Mouse (Mus musculus): ENCODE results near the gene Hsf4. TPM values are rescaled to one million over a fixed set of nuclear protein-coding genes. Genes with fewer than 3 reads are reported as not detected.
A peak's percentile ranks its signal among the peaks of the same experiment; 100 is the strongest.

Hsf4 gene
- polyA plus RNA-seq, 1 experiment from 2014 or later, result 0.36 TPM

- 0 out of 2 replicates have a peak, but pooled peaks cover 3% of the 10 kb centered on the region for H3K27me3 ChIP-seq
- peak overlapping the region; percentile 96 for H3K4me3 ChIP-seq
- peaks cover 45% of the 10 kb centered on the region for H3K36me3 ChIP-seq
- no peaks in the 10 kb centered on the region for H3K9me3 ChIP-seq
- H3K4me2 ChIP-seq (replicated peaks), result peak overlapping the region; percentile 98
- peak overlapping the region; percentile 93 for H3K9ac ChIP-seq
- H3K4me1 ChIP-seq, result peaks cover 11% of the 10 kb centered on the region
- ATAC-seq (ENCODE audit: insufficient number of reproducible peaks, insufficient read depth, low FRiP score, low TSS enrichment), result no peak
- no peak overlapping the region for H3K27ac ChIP-seq
- 55% methylated on average over 18 of the region's 18 CpGs for WGBS
Observed at GRCm38 (mm10) chr8:105298351-105299252, 29.0 kb downstream of the Hsf4 start.

GRCm38 (mm10) chr8:105299962-105300361, 30.4 kb downstream of the Hsf4 start:
- Histone ChIP-seq H3K27me3 (no peaks in the 10 kb centered on the region), H3K9me3 (no peaks in the 10 kb centered on the region), H3K36me3 (peaks cover 54% of the 10 kb centered on the region), H3K9ac (no peak overlapping the region), H3K4me3 (no peak overlapping the region), H3K27ac (no peak overlapping the region), H3K4me1 (peaks cover 19% of the 10 kb centered on the region), H3K4me2 (replicated peaks) (no peak overlapping the region)
- 92% methylated on average over 8 of the region's 8 CpGs for WGBS
- no peak for ATAC-seq (ENCODE audit: insufficient number of reproducible peaks, insufficient read depth, low FRiP score, low TSS enrichment)

GRCm38 (mm10) chr8:105303396-105303795, 33.8 kb downstream of the Hsf4 start:
- 87% methylated on average over 8 of the region's 8 CpGs for WGBS
- Histone ChIP-seq H3K9me3 (no peaks in the 10 kb centered on the region), H3K9ac (no peak overlapping the region), H3K4me3 (no peak overlapping the region), H3K4me1 (peaks cover 32% of the 10 kb centered on the region), H3K27me3 (no peaks in the 10 kb centered on the region), H3K36me3 (peaks cover 72% of the 10 kb centered on the region), H3K4me2 (replicated peaks) (no peak overlapping the region), H3K27ac (no peak overlapping the region)
- ATAC-seq (ENCODE audit: insufficient number of reproducible peaks, insufficient read depth, low FRiP score, low TSS enrichment), result no peak

GRCm38 (mm10) chr8:105303874-105304273, 34.3 kb downstream of the Hsf4 start:
- Histone ChIP-seq H3K9me3 (no peaks in the 10 kb centered on the region), H3K4me1 (peaks cover 28% of the 10 kb centered on the region), H3K36me3 (peaks cover 76% of the 10 kb centered on the region), H3K27me3 (no peaks in the 10 kb centered on the region), H3K4me2 (replicated peaks) (no peak overlapping the region), H3K9ac (no peak overlapping the region), H3K4me3 (no peak overlapping the region), H3K27ac (0 out of 2 replicates have a peak overlapping the region, but pooled peaks have one; percentile 51)
- ATAC-seq (ENCODE audit: insufficient number of reproducible peaks, insufficient read depth, low FRiP score, low TSS enrichment), result no peak
- WGBS, result 88% methylated on average over 9 of the region's 9 CpGs

GRCm38 (mm10) chr8:105304325-105305210, 35.0 kb downstream of the Hsf4 start:
- H3K27ac ChIP-seq, result peak overlapping the region; percentile 51; the same call in 1 of the 2 replicates
- H3K9ac ChIP-seq, result no peak overlapping the region
- WGBS, result 69% methylated on average over 9 of the region's 9 CpGs
- no peak overlapping the region for H3K4me2 ChIP-seq (replicated peaks)
- no peak for ATAC-seq (ENCODE audit: insufficient number of reproducible peaks, insufficient read depth, low FRiP score, low TSS enrichment)
- no peaks in the 10 kb centered on the region for H3K9me3 ChIP-seq
- H3K36me3 ChIP-seq, result peaks cover 73% of the 10 kb centered on the region
- H3K27me3 ChIP-seq, result no peaks in the 10 kb centered on the region
- H3K4me3 ChIP-seq, result no peak overlapping the region
- peaks cover 25% of the 10 kb centered on the region for H3K4me1 ChIP-seq

GRCm38 (mm10) chr8:105305211-105306145, 35.9 kb downstream of the Hsf4 start, which contains the start of gene Elmo3:
Elmo3 (plus strand) TSS chr8:105305601.
- peak; percentile 49 for ATAC-seq (ENCODE audit: insufficient number of reproducible peaks, insufficient read depth, low FRiP score, low TSS enrichment)
- H3K27ac ChIP-seq, result peak within 1 kb of the TSS; percentile 73

GRCm38 (mm10) chr8:105306146-105306691, 36.6 kb downstream of the Hsf4 start:
- no peaks in the 10 kb centered on the region for H3K9me3 ChIP-seq
- ATAC-seq (ENCODE audit: insufficient number of reproducible peaks, insufficient read depth, low FRiP score, low TSS enrichment), result peak; percentile 39
- peak overlapping the region; percentile 32 for H3K4me3 ChIP-seq
- H3K36me3 ChIP-seq, result peaks cover 59% of the 10 kb centered on the region
- H3K4me2 ChIP-seq (replicated peaks), result peak overlapping the region; percentile 74
- peak overlapping the region; percentile 73 for H3K27ac ChIP-seq
- H3K4me1 ChIP-seq, result peaks cover 25% of the 10 kb centered on the region
- H3K9ac ChIP-seq, result peak overlapping the region; percentile 49
- H3K27me3 ChIP-seq, result no peaks in the 10 kb centered on the region
- whole genome bisulfite sequencing, result 36% methylated on average over 5 of the region's 5 CpGs

More at GRCm38 (mm10) chr8:105305211-105306145, 35.9 kb downstream of the Hsf4 start, which contains the start of gene Elmo3:
- Histone ChIP-seq H3K36me3 (peaks cover 65% of the 10 kb centered on the region), H3K4me1 (peaks cover 25% of the 10 kb centered on the region), H3K9ac (peak within 1 kb of the TSS; percentile 49), H3K4me2 (replicated peaks) (peak within 1 kb of the TSS; percentile 74), H3K27me3 (no peaks in the 10 kb centered on the region), H3K9me3 (no peaks in the 10 kb centered on the region), H3K4me3 (peak within 1 kb of the TSS; percentile 32)
- WGBS, result 6% methylated on average over 29 of the region's 30 CpGs

GRCm38 (mm10) chr8:105307670-105308069, 38.1 kb downstream of the Hsf4 start:
- H3K4me2 ChIP-seq (replicated peaks), result no peak overlapping the region
- H3K9ac ChIP-seq, result no peak overlapping the region
- no peaks in the 10 kb centered on the region for H3K27me3 ChIP-seq
- no peak for ATAC-seq (ENCODE audit: insufficient number of reproducible peaks, insufficient read depth, low FRiP score, low TSS enrichment)
- 94% methylated on average over 13 of the region's 13 CpGs for WGBS
- H3K4me1 ChIP-seq, result peaks cover 25% of the 10 kb centered on the region
- H3K36me3 ChIP-seq, result peaks cover 56% of the 10 kb centered on the region
- no peak overlapping the region for H3K4me3 ChIP-seq
- no peak overlapping the region for H3K27ac ChIP-seq
- H3K9me3 ChIP-seq, result no peaks in the 10 kb centered on the region

GRCm38 (mm10) chr8:105308428-105308827, 38.8 kb downstream of the Hsf4 start:
- no peak overlapping the region for H3K4me2 ChIP-seq (replicated peaks)
- WGBS, result 95% methylated on average over 10 of the region's 10 CpGs
- no peaks in the 10 kb centered on the region for H3K9me3 ChIP-seq
- ATAC-seq (ENCODE audit: insufficient number of reproducible peaks, insufficient read depth, low FRiP score, low TSS enrichment), result no peak
- no peak overlapping the region for H3K27ac ChIP-seq
- H3K27me3 ChIP-seq, result no peaks in the 10 kb centered on the region
- H3K36me3 ChIP-seq, result peaks cover 57% of the 10 kb centered on the region
- no peak overlapping the region for H3K4me3 ChIP-seq
- no peak overlapping the region for H3K9ac ChIP-seq
- peaks cover 25% of the 10 kb centered on the region for H3K4me1 ChIP-seq

- H3K27ac ChIP-seq, result no peak overlapping the region
- peaks cover 57% of the 10 kb centered on the region for H3K36me3 ChIP-seq
- ATAC-seq (ENCODE audit: insufficient number of reproducible peaks, insufficient read depth, low FRiP score, low TSS enrichment), result no peak
Observed at GRCm38 (mm10) chr8:105309142-105309847, 39.7 kb downstream of the Hsf4 start.

More at GRCm38 (mm10) chr8:105309142-105309847, 39.7 kb downstream of the Hsf4 start:
- WGBS, result 83% methylated on average over 15 of the region's 15 CpGs
- Histone ChIP-seq H3K27me3 (no peaks in the 10 kb centered on the region), H3K9ac (no peak overlapping the region), H3K4me1 (peaks cover 24% of the 10 kb centered on the region), H3K9me3 (no peaks in the 10 kb centered on the region), H3K4me3 (no peak overlapping the region), H3K4me2 (replicated peaks) (no peak overlapping the region)
